Mouse (Mus musculus): Measurements from ENCODE around the gene Adat3. TPM values are rescaled to one million over a fixed set of nuclear protein-coding genes. Genes with fewer than 3 reads are reported as not detected.

Adat3 gene
- 3.3 TPM for total RNA-seq (2023)

DNA sequence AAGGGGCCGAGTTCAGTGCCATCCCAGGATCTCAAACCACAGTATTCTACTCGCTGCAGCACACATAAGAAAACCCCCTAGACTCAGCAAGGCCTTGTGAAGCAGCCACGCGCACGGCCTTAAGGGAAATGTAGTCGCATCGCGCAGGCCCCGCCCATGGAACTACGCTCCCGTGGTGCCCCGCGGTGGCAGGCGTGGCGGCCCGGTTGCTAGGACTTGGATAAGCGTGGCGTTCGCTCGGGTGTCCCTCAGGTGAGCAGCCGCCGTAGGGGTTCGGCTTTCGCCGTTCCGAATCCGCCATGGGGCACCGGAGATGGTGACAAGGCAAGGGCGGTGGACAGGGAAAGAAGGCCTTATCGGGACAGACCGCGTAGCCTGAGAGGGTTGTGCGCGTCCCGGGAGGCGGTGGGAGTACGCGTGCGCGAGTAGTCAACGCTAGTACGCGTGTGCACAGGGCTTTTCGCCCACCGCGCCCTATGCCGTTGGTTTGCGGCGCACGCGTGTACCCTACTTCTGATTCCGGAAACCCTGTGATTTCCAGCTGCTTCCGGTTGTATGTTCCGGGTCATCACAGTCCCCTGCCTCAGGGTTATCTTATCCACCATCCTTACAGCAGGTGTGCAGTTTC lies at the start of gene Adat3, which contains the start of gene Scamp4:
TSS of gene Adat3 (plus strand) at position 183 of the 628 bp plus-strand sequence.
TSS of gene Scamp4 (plus strand) at position 175 of the 628 bp plus-strand sequence.

DNA sequence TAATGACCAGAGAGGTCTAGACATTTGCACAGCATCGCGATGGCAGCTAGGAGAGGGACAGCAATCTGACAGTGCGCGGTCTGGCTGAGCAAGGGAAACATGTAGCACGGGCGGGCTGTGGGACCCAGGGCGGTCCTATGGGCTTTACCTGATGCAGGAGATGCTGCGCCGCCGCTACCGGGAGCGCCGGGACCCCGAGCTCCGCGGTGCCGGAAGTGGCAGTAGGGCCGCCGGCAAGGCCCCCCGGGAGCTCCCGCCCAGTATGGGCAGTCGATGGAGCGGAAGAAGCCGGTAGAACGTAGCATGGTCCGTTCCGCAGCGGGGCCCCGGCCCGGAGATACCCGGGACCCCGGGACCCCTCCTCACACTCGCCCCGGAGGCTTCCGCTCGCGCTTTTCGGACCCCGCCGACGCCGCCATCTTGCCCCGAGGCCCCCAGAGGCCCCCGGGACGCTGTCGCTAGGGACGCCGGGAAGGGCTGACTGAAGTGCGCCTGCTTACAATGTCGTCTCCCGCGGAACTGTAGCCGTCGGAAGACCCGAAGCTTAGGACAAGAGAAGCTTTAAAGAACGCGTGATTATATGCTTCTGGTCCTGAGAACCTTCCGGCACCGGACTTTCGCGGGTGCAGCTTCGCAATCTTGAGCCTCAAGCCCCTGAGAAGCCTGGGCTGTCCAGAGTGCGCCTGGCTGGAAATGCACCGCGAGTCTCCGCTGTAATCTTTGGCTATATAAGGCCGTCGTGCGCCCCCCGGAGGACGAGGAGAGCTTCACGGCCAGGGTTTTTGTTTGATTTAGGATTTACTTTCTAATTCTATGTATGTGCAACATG lies 41.4 kb upstream of the Adat3 start, which contains the start of gene Rexo1:
TSS of gene Rexo1 (minus strand) at position 445 of the 829 bp plus-strand sequence.

DNA sequence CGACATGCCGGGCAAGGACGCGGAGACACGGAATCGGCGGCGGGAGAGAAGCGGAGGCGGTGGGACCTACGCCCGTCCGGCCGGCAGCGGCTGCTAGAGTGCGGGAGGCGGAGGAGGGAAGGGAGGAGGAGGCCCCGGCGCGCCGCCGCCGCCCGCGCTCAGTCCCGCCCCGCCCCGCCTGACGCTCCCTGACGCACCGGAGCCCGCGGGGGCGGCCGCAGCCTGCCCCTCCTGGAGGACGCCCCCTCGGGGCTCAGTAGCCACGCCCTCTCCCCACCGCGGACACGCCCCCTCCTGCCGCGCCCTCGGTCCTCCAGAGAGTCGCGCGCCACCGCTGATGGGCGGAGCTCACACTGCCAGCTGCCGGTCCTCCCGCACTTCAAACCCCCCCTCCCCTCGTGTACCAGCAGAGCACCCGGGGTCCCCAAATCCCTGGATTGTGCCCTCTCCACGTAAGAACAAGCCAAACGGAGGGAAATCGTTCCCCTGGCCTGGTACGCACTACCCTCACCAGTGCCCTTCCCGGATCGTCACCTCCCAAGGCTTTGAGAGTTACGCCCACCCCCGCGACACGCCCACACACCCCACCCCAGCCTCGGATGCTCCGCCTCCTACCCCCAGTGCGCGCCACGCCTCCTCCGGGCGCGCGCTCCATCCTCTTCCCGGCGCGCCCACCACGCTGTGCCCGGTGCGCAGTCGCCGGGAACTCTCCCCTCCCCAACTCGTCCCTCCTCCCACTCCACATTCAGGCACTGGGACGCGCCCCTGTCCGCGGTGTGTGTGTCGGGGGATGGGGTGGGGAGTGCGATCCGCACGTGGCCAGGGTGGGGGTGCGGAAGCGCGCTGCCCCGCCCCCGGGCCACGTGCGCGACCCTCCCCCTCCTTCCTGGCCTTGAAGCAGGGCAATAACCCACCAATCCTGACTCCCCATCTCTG lies 25.2 kb upstream of the Adat3 start, which contains the start of gene Klf16:
TSS of gene Klf16 (minus strand) at position 127 of the 936 bp plus-strand sequence.

DNA sequence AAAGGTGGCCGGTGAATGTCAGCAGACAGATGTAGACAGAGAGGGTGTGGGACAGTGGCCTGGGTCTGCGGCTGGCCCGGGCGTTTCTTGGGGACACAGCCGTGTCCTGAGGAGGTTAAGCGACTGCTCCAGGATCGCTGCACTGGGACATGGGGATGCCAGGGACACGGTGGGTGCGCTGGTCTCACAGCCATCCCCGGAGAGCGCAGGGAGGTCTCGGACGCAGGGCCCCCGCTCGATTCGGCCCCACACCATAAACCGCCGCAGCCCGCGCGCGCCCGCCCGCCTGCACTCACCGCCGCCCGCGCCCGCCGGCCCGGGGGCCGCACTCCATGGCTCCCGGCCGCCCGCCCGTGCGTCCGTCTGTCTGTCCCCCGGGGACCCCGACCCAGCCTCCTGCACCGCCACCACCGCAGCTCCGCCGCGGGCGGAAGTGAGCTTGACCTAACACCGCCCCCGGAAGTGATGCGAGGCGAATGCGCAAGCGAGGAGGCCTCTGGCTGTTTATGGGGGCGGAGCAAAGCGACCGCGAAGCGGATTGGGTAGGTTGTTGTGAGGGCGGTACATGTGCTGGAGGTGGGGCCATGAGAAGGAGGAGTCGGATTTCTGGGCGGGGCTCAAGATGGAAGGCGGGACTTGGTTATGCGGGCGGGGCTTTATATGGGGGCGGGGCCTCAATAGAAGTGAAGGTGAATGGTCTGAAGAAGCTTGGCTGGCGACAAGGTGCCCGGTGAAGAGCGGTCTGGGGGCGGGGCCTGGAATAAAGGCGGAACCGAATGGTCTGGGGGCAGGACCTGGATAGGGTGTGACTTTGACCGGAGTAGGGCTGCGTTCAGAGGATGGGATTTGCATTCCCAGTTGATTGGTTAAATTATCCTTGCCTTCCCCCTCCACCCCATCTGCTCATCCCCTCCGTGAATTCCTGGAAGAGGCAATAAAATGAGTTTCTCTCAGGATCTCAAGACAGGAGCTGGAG lies 12.5 kb upstream of the Adat3 start, which contains the start of gene Abhd17a:
TSS of gene Abhd17a (minus strand) at position 463 of the 976 bp plus-strand sequence.

DNA sequence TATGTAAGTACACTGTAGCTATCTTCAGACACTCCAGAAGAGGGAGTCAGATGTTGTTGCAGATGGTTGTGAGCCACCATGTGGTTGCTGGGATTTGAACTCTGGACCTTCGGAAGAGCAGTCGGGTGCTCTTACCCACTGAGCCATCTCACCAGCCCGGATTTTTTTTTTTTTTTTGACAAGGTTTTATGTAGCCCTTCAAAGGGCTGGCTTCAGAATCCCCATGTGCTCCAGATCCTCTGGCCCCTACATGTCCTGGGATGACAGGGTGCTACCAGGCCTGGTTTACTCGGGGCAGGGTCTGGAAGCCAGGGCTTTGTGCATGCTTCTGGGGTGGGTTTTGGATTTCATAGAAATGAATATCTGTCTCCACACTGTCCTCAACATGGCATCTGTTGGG lies 3.0 kb downstream of the Adat3 start, which contains the start of gene Gm49322:
TSS of gene Gm49322 (plus strand) at position 301 of the 400 bp plus-strand sequence.

DNA sequence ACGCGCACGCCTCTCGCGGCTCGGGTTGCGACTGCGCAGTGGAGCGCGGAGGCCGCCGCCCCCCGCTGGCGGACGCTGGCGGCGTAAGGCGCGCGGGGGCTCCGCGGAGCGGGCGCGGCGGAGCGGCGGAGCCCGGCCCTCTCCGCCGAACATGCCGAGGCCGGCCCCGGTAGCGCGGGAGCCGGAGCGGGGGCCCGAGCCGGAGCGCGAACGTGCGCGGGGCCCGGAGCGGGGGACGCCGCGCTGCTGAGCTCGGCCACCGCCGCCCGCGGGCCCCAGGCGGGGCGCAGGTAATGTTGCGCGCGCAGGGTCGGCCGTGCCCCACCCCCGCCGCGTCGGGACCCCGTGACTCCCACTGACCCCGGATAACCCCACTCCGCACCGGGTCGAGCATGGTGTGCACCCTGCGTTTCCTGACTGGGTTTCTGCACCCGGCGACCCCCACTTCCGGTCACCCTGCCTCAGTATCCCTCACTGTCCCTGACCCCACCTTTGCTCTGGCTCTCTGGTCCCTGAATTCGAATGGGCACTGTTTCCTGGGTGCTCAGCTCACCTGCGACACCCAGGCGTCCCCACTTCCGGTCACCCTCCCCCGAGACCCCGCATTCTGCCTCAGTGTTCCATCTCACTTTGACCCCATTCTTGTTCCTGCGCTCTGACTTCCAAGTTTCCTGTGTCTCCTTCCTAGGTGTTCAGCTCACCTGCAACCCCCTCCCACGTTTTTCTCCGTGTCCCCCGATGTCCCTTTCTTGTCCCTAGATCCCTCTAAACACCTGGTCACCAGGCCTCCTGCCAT lies 20.2 kb downstream of the Adat3 start, which contains the start of gene Csnk1g2:
TSS of gene Csnk1g2 (plus strand) at position 178 of the 796 bp plus-strand sequence.

DNA sequence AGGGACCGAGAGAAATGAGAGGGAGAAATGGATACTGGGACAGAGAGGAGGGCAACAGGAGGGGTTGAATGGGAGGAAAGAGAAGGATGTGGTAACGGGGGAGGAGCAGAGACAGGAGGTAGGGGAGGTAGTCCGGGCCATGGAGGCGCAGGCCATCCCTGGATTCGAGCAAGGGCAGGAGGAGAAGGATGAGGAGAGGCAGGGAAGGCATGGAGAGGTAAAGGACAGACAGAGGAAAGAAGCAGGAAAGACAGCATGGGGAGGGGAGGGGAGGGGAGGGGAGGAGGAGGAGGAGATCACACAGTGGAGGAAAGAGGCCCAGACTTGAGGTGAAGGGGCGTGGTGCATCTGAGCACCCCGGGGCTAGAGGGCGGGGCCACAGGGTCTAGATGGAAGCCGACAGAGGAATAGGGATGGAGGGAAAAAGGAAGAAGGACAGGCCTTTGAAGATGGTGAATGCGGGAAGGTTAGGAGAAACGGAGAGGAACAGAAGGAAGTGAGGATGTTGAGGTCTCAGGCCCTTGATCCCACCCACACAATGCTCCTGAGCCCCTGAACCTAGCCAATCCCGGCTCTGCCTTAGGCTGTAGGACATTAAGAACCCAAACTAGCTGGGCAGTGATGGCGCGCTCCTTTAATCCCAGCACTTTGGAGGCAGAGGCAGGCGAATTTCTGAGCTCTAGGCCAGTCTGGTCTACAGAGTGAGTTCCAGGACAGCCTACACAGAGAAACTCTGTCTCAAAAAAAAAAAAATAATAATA lies 54.4 kb downstream of the Adat3 start, which contains the start of gene Btbd2:
TSS of gene Btbd2 (minus strand) at position 209 of the 761 bp plus-strand sequence.

Other genes with a start within 250 kb of the Adat3 start
- not detected for gene Plk5, start 246.4 kb upstream of the Adat3 start, total RNA-seq (2023)
- gene Mex3d, start 215.2 kb upstream of the Adat3 start, total RNA-seq (2023) = 9.0 TPM
- gene Mbd3, start 203.3 kb upstream of the Adat3 start, total RNA-seq (2023) = 81.1 TPM
- gene Uqcr11, start 196.1 kb upstream of the Adat3 start, total RNA-seq (2023) = 47.1 TPM
- 82.4 TPM for gene Tcf3, start 169.2 kb upstream of the Adat3 start, total RNA-seq (2023)
- gene Onecut3, start 108.0 kb upstream of the Adat3 start, total RNA-seq (2023) = not detected
- gene Atp8b3, start 63.8 kb upstream of the Adat3 start, total RNA-seq (2023) = not detected
- 141 TPM for gene Rexo1, start 41.3 kb upstream of the Adat3 start, total RNA-seq (2023)
- gene Klf16, start 25.6 kb upstream of the Adat3 start, total RNA-seq (2023) = 28.5 TPM
- gene Abhd17a, start 12.5 kb upstream of the Adat3 start, total RNA-seq (2023) = 37.5 TPM
- 44.2 TPM for gene Scamp4, start within 50 bp of the Adat3 start, total RNA-seq (2023)
- gene Gm49322, start 3.1 kb downstream of the Adat3 start, total RNA-seq (2023) = 7.4 TPM
- 224 TPM for gene Csnk1g2, start 20.0 kb downstream of the Adat3 start, total RNA-seq (2023)
- 24.7 TPM for gene Btbd2, start 54.2 kb downstream of the Adat3 start, total RNA-seq (2023)
- gene Mknk2, start 75.2 kb downstream of the Adat3 start, total RNA-seq (2023) = 302 TPM
- 110 TPM for gene Mob3a, start 99.1 kb downstream of the Adat3 start, total RNA-seq (2023)
- gene Izumo4, start 99.3 kb downstream of the Adat3 start, total RNA-seq (2023) = 51.3 TPM
- 107 TPM for gene Ap3d1, start 139.4 kb downstream of the Adat3 start, total RNA-seq (2023)
- 86.9 TPM for gene Dot1l, start 152.3 kb downstream of the Adat3 start, total RNA-seq (2023)
- 74.8 TPM for gene Sf3a2, start 195.3 kb downstream of the Adat3 start, total RNA-seq (2023)
- 90.5 TPM for gene Plekhj1, start 195.7 kb downstream of the Adat3 start, total RNA-seq (2023)
- 0.79 TPM for gene Amh, start 202.4 kb downstream of the Adat3 start, total RNA-seq (2023)
- gene Jsrp1, start 210.6 kb downstream of the Adat3 start, total RNA-seq (2023) = not detected
- 576 TPM for gene Oaz1, start 223.8 kb downstream of the Adat3 start, total RNA-seq (2023)
- not detected for gene Lingo3, start 241.2 kb downstream of the Adat3 start, total RNA-seq (2023)

Data from CD4-positive naive resting alpha-beta T cell, adult 76 days (primary cell).